Mouse (Mus musculus) testis, adult 2 months (tissue): ENCODE results near the gene Tex2.

Source experiments
- CTCF ChIP-seq: fragments of 200-500 bp; IDR thresholded peaks from 2 replicates; pipeline ENCODE4 v1.5.1; 2012; ENCODE audit warnings: low read depth, mild to moderate bottlenecking, inconsistent platforms, low read length, moderate library complexity; ENCODE audit not compliant: control insufficient read depth, insufficient read depth, insufficient replicate concordance
- POLR2A ChIP-seq: fragments of 200-500 bp; IDR thresholded peaks from 2 replicates; pipeline ENCODE4 v1.6.1; 2012; ENCODE audit warnings: low read depth, mild to moderate bottlenecking, inconsistent platforms, low read length, moderate library complexity; ENCODE audit not compliant: control insufficient read depth

- TF ChIP-seq CTCF (no peak), POLR2A (no peak)
These were observed 70.2 kb downstream of the Tex2 start for GRCm38 (mm10) chr11:106543006-106543405.
